Mouse (Mus musculus): ENCODE measurements around the gene Pltp. TPM values are rescaled to one million over a fixed set of nuclear protein-coding genes. Genes with fewer than 3 reads are reported as not detected.

The Pltp gene
- total RNA-seq, 2 experiments from 2014 or later, result 90.7 to 93.5 TPM

Other genes with a start within 250 kb of the Pltp start
- not detected for gene Wfdc6b, start 244.2 kb downstream of the Pltp start, total RNA-seq (2021)
- not detected for gene Wfdc8, start 244.1 kb downstream of the Pltp start, total RNA-seq (2021)
- not detected for gene Wfdc16, start 218.9 kb downstream of the Pltp start, total RNA-seq (2021)
- gene Wfdc10, start 201.7 kb downstream of the Pltp start, total RNA-seq (2021), result not detected
- not detected for gene Wfdc9, start 201.1 kb downstream of the Pltp start, total RNA-seq (2021)
- not detected for gene Wfdc11, start 183.6 kb downstream of the Pltp start, total RNA-seq (2021)
- not detected for gene Wfdc13, start 172.6 kb downstream of the Pltp start, total RNA-seq (2021)
- gene Spint4, start 159.2 kb downstream of the Pltp start, total RNA-seq (2021), result not detected
- gene Spint5, start 142.4 kb downstream of the Pltp start, total RNA-seq (2021), result not detected
- 1 to 10 TPM; 1.3 to 1.5 TPM for gene Wfdc3, start 111.8 kb downstream of the Pltp start, total RNA-seq (2021)
- gene Dnttip1, start 111.7 kb downstream of the Pltp start, total RNA-seq (2021), result 10 to 100 TPM; 34.5 to 37.5 TPM
- not detected for gene Ube2c, start 87.8 kb downstream of the Pltp start, total RNA-seq (2021)
- gene Tnnc2, start 77.7 kb downstream of the Pltp start, total RNA-seq (2021), result 1 to 10 TPM; 1.7 TPM
- 10 to 100 TPM; 52.9 to 57.0 TPM for gene Snx21, start 71.9 kb downstream of the Pltp start, total RNA-seq (2021)
- 10 to 100 TPM; 25.5 to 26.1 TPM for gene Acot8, start 52.8 kb downstream of the Pltp start, total RNA-seq (2021)
- 10 to 100 TPM; 10.1 to 10.2 TPM for gene Zswim3, start 52.6 kb downstream of the Pltp start, total RNA-seq (2021)
- 10 to 100 TPM; 23.2 to 25.2 TPM for gene Zswim1, start 35.0 kb downstream of the Pltp start, total RNA-seq (2021)
- gene Spata25, start 29.2 kb downstream of the Pltp start, total RNA-seq (2021), result not detected
- gene Ctsa, start 24.8 kb downstream of the Pltp start, total RNA-seq (2021), result 10 to 100 TPM; 93.1 to 93.6 TPM
- 1 to 10 TPM; 3.1 TPM for gene Neurl2, start 24.3 kb downstream of the Pltp start, total RNA-seq (2021)
- 10 to 100 TPM; 40.6 to 46.1 TPM for gene Pcif1, start 21.6 kb upstream of the Pltp start, total RNA-seq (2021)
- 10 to 100 TPM; 25.0 to 25.1 TPM for gene Zfp335, start 54.0 kb upstream of the Pltp start, total RNA-seq (2021)
- 1 to 10 TPM; 2.0 to 2.1 TPM for gene Mmp9, start 83.1 kb upstream of the Pltp start, total RNA-seq (2021)
- 100 to 1,000 TPM; 538 to 565 TPM for gene Slc12a5, start 103.1 kb upstream of the Pltp start, total RNA-seq (2021)
- 10 to 100 TPM; 53.4 to 56.8 TPM for gene Ncoa5, start 177.2 kb upstream of the Pltp start, total RNA-seq (2021)
- gene Cd40, start 197.9 kb upstream of the Pltp start, total RNA-seq (2021), result under 1 TPM; 0.44 to 0.80 TPM
- not detected for gene 1700025C18Rik, start 233.0 kb upstream of the Pltp start, total RNA-seq (2021)